Mouse (Mus musculus): ENCODE measurements around the gene Wdr6.

DNA sequence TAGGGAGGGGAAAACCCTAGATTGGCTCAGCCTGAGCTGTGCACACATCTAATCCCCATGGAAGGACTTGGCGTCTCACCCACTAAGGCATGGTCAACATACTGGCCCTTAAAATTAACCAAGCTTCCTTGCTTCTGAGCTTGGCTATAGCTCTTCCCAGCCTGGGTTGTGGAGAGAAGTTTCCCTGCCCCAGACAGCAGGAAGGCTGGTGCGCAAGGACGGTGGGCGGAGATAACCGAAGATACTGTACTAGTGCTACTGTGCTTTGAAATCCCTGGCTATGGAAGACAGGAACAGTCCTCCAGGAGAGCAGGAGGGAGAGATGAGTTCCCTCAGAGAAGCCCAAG lies 778 bp upstream of the Wdr6 start:
- no peak for TF ChIP-seq CTCF (IDR thresholded peaks at IDR 0.05; ENCODE audit: low read depth)
- no peak for TF ChIP-seq EP300 (IDR thresholded peaks at IDR 0.05; ENCODE audit: low read depth)

Data from liver, embryonic 14.5 days (tissue).